Mouse (Mus musculus): Measurements from ENCODE around the gene Nmt1. TPM values are rescaled to one million over a fixed set of nuclear protein-coding genes. Genes with fewer than 3 reads are reported as not detected.

The Nmt1 gene
- total and polyA plus RNA-seq, 2 experiments from 2014 or later = 40.5 to 48.6 TPM

DNA sequence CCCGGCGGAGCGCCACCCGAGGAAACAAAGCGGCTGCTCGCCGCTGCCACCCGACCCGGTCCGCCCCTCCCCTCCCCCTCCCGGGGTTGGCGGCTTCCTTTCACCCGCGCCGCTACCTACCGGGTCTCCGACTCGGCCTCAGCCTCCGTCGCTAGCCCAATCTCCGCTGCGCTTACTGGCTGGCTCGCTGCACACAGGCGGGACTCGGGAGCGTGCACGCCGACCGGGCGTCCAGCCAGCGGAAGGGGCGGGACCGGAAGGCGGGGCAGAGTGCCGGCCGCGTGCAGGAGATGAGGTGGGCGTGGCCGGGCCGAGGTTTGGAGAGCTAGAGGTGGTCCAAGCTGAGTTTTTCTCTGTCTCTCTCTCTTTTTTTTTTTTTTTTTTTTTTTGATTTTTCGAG is 11.1 kb upstream of the Nmt1 start:
- peak overlapping the region; percentile 84 for H3K9ac ChIP-seq (replicated peaks; ENCODE audit: low read length, poor library complexity, severe bottlenecking)
- TF ChIP-seq CTCF (IDR thresholded peaks at IDR 0.05) = no peak
- DNase-seq (ENCODE audit: low spot score) (peak; percentile 97), ATAC-seq (ENCODE audit: low FRiP score) (peak; percentile 98)
- H3K4me2 ChIP-seq (ENCODE audit: low read depth, low read length, poor library complexity, severe bottlenecking) = peak overlapping the region; percentile 69
- peaks cover 8% of the 10 kb centered on the region; the same call in 1 of the 2 replicates for H3K4me1 ChIP-seq (ENCODE audit: insufficient read depth, low read length)
- peak overlapping the region; percentile 60 for H3K4me3 ChIP-seq (ENCODE audit: low read depth, low read length)
- H3K36me3 ChIP-seq (ENCODE audit: insufficient read depth, low read length) = 0 out of 2 replicates have a peak, but pooled peaks cover 3% of the 10 kb centered on the region
- no peaks in the 10 kb centered on the region for H3K27me3 ChIP-seq (ENCODE audit: insufficient read depth, low read length)
- under 1% methylated on average over 36 of the region's 41 CpGs for WGBS
- no peaks in the 10 kb centered on the region for H3K9me3 ChIP-seq (ENCODE audit: low read length)
- H3K27ac ChIP-seq (ENCODE audit: low read depth, low read length) = peak overlapping the region; percentile 75

DNA sequence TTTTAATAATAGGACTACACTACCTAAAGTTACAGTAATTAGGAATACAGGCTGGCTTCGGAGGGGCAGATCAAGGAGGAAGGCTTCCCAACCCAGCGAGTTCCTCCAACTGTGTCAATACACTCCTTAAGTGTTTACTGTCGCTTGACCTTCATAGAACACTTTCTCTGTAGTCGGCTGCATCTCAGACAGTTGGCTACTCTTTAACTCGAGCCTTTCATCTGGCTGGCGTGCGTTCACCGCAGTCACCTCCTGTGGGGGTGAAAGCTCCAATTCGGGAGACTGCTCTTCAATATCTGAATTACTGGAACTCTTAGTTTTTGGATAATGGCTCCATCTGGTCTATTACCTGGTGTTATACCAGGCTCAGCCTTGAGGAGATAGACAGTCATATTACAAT is 10.3 kb upstream of the Nmt1 start:
- DNase-seq (ENCODE audit: low spot score) (no peak), ATAC-seq (ENCODE audit: low FRiP score) (no peak)
- H3K4me1 ChIP-seq (ENCODE audit: insufficient read depth, low read length) = peaks cover 8% of the 10 kb centered on the region; the same call in 1 of the 2 replicates
- H3K4me2 ChIP-seq (ENCODE audit: low read depth, low read length, poor library complexity, severe bottlenecking) = no peak overlapping the region
- no peak overlapping the region for H3K9ac ChIP-seq (replicated peaks; ENCODE audit: low read length, poor library complexity, severe bottlenecking)
- TF ChIP-seq CTCF (IDR thresholded peaks at IDR 0.05) = no peak
- H3K36me3 ChIP-seq (ENCODE audit: insufficient read depth, low read length) = 0 out of 2 replicates have a peak, but pooled peaks cover 3% of the 10 kb centered on the region
- no peaks in the 10 kb centered on the region for H3K9me3 ChIP-seq (ENCODE audit: low read length)
- no peaks in the 10 kb centered on the region for H3K27me3 ChIP-seq (ENCODE audit: insufficient read depth, low read length)
- 71% methylated on average over 9 of the region's 9 CpGs for WGBS
- no peak overlapping the region for H3K27ac ChIP-seq (ENCODE audit: low read depth, low read length)
- no peak overlapping the region for H3K4me3 ChIP-seq (ENCODE audit: low read depth, low read length)

DNA sequence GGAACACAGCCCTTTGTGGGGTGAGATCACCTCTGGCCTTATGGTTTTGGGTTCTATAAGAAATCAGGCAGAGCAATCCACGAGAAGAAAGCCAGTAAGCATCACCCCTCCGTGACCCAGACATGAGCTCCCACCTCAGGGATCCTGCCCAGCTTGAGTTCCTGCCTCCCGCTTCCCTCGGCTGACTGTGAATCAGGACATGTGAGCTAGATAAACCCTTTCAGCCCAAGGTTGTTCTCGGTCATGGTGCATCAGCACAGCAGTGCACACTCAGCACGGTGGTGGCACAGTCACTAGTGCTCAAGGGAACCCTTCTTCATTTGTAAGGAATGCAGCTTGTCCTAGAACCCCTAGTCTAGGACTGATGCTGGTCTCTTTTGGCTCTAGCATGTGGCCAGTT is 9.1 kb upstream of the Nmt1 start:
- Histone ChIP-seq H3K4me3 (ENCODE audit: low read depth, low read length) (no peak overlapping the region), H3K36me3 (ENCODE audit: insufficient read depth, low read length) (no peaks in the 10 kb centered on the region), H3K9me3 (ENCODE audit: low read length) (no peaks in the 10 kb centered on the region), H3K27ac (ENCODE audit: low read depth, low read length) (no peak overlapping the region), H3K4me2 (ENCODE audit: low read depth, low read length, poor library complexity, severe bottlenecking) (no peak overlapping the region), H3K4me1 (ENCODE audit: insufficient read depth, low read length) (peaks cover 8% of the 10 kb centered on the region; the same call in 1 of the 2 replicates), H3K27me3 (ENCODE audit: insufficient read depth, low read length) (no peaks in the 10 kb centered on the region), H3K9ac (replicated peaks; ENCODE audit: low read length, poor library complexity, severe bottlenecking) (no peak overlapping the region)
- ATAC-seq (ENCODE audit: low FRiP score) (no peak), DNase-seq (ENCODE audit: low spot score) (no peak)
- TF ChIP-seq CTCF (IDR thresholded peaks at IDR 0.05) = no peak
- 83% methylated on average over 6 of the region's 6 CpGs for WGBS

DNA sequence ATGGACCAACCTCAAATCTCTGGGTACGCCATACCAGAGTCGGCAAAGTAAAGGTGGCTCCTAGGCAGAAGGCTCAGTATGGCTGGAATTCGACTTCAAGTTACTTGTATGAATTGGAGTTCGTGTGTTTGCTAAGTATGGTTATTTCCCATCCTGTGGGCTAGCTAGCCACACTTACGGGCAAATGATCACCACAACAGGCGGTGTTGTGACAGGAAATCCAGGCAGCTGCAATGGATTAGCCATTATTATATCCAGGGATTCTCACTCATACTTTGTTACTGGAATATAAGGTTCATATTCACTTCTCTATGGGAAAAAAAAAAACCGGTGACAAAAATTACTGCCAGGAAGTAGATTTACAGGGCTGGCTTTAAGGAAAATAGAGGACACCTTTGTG is 8.7 kb upstream of the Nmt1 start:
- H3K4me3 ChIP-seq (ENCODE audit: low read depth, low read length) = no peak overlapping the region
- no peaks in the 10 kb centered on the region for H3K36me3 ChIP-seq (ENCODE audit: insufficient read depth, low read length)
- H3K4me2 ChIP-seq (ENCODE audit: low read depth, low read length, poor library complexity, severe bottlenecking) = no peak overlapping the region
- TF ChIP-seq CTCF (IDR thresholded peaks at IDR 0.05) = no peak
- H3K27ac ChIP-seq (ENCODE audit: low read depth, low read length) = no peak overlapping the region
- no peaks in the 10 kb centered on the region for H3K27me3 ChIP-seq (ENCODE audit: insufficient read depth, low read length)
- DNase-seq (ENCODE audit: low spot score) (no peak), ATAC-seq (ENCODE audit: low FRiP score) (no peak)
- peaks cover 8% of the 10 kb centered on the region; the same call in 1 of the 2 replicates for H3K4me1 ChIP-seq (ENCODE audit: insufficient read depth, low read length)
- H3K9me3 ChIP-seq (ENCODE audit: low read length) = no peaks in the 10 kb centered on the region
- H3K9ac ChIP-seq (replicated peaks; ENCODE audit: low read length, poor library complexity, severe bottlenecking) = no peak overlapping the region
- WGBS = 91% methylated on average over 7 of the region's 7 CpGs

DNA sequence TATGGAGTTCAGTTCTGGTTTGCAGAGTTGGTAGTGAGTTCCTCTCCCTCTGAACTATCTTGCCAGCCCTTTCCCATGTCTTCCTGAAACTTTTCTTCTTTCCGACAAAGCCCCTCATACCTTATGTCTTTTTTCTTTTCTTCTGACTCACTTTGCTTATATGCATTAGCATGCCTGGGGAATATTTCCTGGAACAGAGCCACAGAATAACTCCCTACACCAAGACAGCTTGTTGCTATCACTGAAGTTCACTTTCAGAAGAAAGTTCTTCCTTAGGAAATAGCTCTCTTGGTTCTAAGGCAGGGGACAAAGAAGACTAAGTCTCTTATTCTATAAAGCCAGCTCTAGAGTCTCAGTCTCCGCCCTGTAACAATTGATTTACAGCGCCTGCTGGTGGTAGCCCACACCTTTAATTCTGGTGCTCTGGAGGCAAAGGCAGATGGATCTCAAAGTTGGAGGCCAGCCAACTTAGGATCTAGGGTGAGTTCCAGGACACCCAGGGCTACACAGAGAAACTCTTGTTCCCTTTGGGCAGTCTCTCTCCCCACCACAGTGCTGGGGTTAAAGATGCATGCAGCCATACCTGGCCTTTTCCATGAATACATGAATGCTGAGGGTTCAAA is 7.2 kb upstream of the Nmt1 start:
- peaks cover 5% of the 10 kb centered on the region; the same call in 1 of the 2 replicates for H3K4me1 ChIP-seq (ENCODE audit: insufficient read depth, low read length)
- 73% methylated on average over 3 of the region's 3 CpGs for WGBS
- DNase-seq (ENCODE audit: low spot score) (no peak), ATAC-seq (ENCODE audit: low FRiP score) (no peak)
- H3K9me3 ChIP-seq (ENCODE audit: low read length) = no peaks in the 10 kb centered on the region
- no peak for TF ChIP-seq CTCF (IDR thresholded peaks at IDR 0.05)
- H3K36me3 ChIP-seq (ENCODE audit: insufficient read depth, low read length) = no peaks in the 10 kb centered on the region
- no peaks in the 10 kb centered on the region for H3K27me3 ChIP-seq (ENCODE audit: insufficient read depth, low read length)
- no peak overlapping the region for H3K4me3 ChIP-seq (ENCODE audit: low read depth, low read length)
- H3K4me2 ChIP-seq (ENCODE audit: low read depth, low read length, poor library complexity, severe bottlenecking) = no peak overlapping the region
- H3K27ac ChIP-seq (ENCODE audit: low read depth, low read length) = no peak overlapping the region
- no peak overlapping the region for H3K9ac ChIP-seq (replicated peaks; ENCODE audit: low read length, poor library complexity, severe bottlenecking)

DNA sequence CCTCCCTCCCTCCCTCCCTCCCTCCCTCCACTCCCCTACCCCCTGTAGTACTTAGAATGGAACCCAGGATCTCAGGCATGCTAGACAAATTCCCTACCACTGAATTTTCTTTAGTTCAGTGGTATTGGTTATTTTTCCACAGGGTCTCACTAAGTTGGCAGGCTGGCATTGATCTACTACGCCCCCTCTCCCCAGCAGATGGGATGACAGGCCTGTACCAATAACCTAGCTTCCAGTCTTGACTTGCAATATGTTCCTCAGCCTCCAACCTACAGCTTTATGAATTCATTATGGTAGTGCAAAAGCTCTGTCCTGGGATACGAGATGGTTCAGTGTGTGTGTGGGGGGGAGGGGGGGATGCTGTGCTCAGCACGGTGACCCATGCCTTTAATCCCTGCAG is 4.0 kb upstream of the Nmt1 start:
- Histone ChIP-seq H3K4me3 (ENCODE audit: low read depth, low read length) (no peak overlapping the region), H3K27me3 (ENCODE audit: insufficient read depth, low read length) (no peaks in the 10 kb centered on the region), H3K36me3 (ENCODE audit: insufficient read depth, low read length) (no peaks in the 10 kb centered on the region), H3K9me3 (ENCODE audit: low read length) (no peaks in the 10 kb centered on the region), H3K4me1 (ENCODE audit: insufficient read depth, low read length) (peaks cover 6% of the 10 kb centered on the region; the same call in 1 of the 2 replicates), H3K4me2 (ENCODE audit: low read depth, low read length, poor library complexity, severe bottlenecking) (no peak overlapping the region), H3K9ac (replicated peaks; ENCODE audit: low read length, poor library complexity, severe bottlenecking) (no peak overlapping the region), H3K27ac (ENCODE audit: low read depth, low read length) (no peak overlapping the region)
- ATAC-seq (ENCODE audit: low FRiP score) (no peak), DNase-seq (ENCODE audit: low spot score) (no peak)
- no peak for TF ChIP-seq CTCF (IDR thresholded peaks at IDR 0.05)
- WGBS = 81% methylated on average over 3 of the region's 3 CpGs
